Mouse (Mus musculus) thymus, adult 2 months (tissue): ENCODE measurements around the gene Spag9.

Experiments used
- CTCF ChIP-seq: fragments of 200-500 bp; IDR thresholded peaks from 2 replicates; pipeline ENCODE4 v1.5.1; 2012; ENCODE audit warnings: mild to moderate bottlenecking, control low read depth, low read length, moderate library complexity, borderline replicate concordance; ENCODE audit not compliant: control insufficient read depth, poor library complexity, insufficient read depth; ENCODE audit errors: extremely low read depth
- POLR2A ChIP-seq: fragments of 200-500 bp; IDR thresholded peaks from 2 replicates; pipeline ENCODE4 v1.6.1; 2012; ENCODE audit warnings: mild to moderate bottlenecking, low read length, control low read depth, moderate library complexity; ENCODE audit not compliant: control insufficient read depth, poor library complexity, insufficient read depth; ENCODE audit errors: extremely low read depth

DNA sequence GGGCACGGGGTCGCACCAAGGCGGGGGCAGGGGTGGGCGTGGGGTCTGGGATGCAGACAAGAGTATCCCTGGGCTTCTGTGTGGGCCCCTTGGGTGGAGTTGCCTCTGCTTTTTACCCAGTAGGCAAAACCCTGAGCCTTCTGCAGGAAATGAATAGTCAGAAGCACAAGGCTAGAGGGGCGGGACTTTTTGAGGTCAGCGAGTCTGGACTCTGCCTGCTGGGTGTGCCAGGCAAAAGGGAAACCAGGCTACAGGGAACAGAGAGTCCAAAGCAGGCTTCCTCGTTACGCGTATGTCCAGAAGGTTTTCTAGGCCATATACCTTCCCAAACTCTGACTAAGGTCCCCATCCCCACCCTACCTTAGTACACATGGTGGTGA is 165.4 kb downstream of the Spag9 start:
- TF ChIP-seq POLR2A (no peak), CTCF (no peak)
